Mouse (Mus musculus) myocyte (in vitro differentiated cells): Measurements from ENCODE around the gene Rnf220. TPM values are rescaled to one million over a fixed set of nuclear protein-coding genes. Genes with fewer than 3 reads are reported as not detected.

ENCODE experiments used
- H3K27me3 ChIP-seq: one replicate; pipeline ENCODE4 v1.6.1; 2011; ENCODE audit not compliant: control insufficient read depth, insufficient read depth, insufficient read length
- H3K36me3 ChIP-seq: one replicate; pipeline ENCODE4 v1.6.1; 2011; ENCODE audit not compliant: control insufficient read depth, insufficient read depth
- H3K4me2 ChIP-seq: one replicate; pipeline ENCODE4 v1.6.1; 2011; ENCODE audit warnings: low read depth, control low read depth
- H3K4me3 ChIP-seq: one replicate; pipeline ENCODE4 v1.5.1; 2011; ENCODE audit warnings: mild to moderate bottlenecking, control low read depth, moderate library complexity
- H3K79me2 ChIP-seq: one replicate; pipeline ENCODE4 v1.6.1; 2011; ENCODE audit not compliant: control insufficient read depth, insufficient read depth
- H3ac ChIP-seq: one replicate; pipeline ENCODE4 v1.6.1; 2011; ENCODE audit not compliant: control insufficient read depth, insufficient read length
- CEBPB ChIP-seq: IDR thresholded peaks from 2 replicates; pipeline ENCODE4 v1.6.1; 2011; ENCODE audit warnings: mild to moderate bottlenecking, moderate library complexity; ENCODE audit not compliant: poor library complexity, insufficient read depth, severe bottlenecking
- E2F4 ChIP-seq: IDR thresholded peaks from one replicate; pipeline ENCODE4 v1.6.1; 2011; ENCODE audit warnings: mild to moderate bottlenecking, control low read depth, moderate library complexity; ENCODE audit not compliant: insufficient read depth
- MAX ChIP-seq: IDR thresholded peaks from one replicate; pipeline ENCODE4 v1.6.1; 2011; ENCODE audit warnings: low read depth, mild to moderate bottlenecking, control low read depth
- MYOD1 ChIP-seq, 3 experiments: IDR thresholded peaks; one replicate each; pipeline ENCODE4 v1.6.1; 2011; ENCODE audit warnings: control low read depth in 2 of 3, low read depth in 2 of 3, mild to moderate bottlenecking in 2 of 3, moderate library complexity in 1 of 3; ENCODE audit not compliant: insufficient read length in 2 of 3, control insufficient read depth in 1 of 3
- MYOG ChIP-seq, 3 experiments: IDR thresholded peaks; one replicate each; pipeline ENCODE4 v1.6.1; 2011; ENCODE audit warnings: control low read depth in 2 of 3, low read depth in 2 of 3, mild to moderate bottlenecking in 2 of 3; ENCODE audit not compliant: insufficient read length in 2 of 3, control insufficient read depth in 1 of 3, insufficient read depth in 1 of 3
- POLR2A ChIP-seq: IDR thresholded peaks from one replicate; pipeline ENCODE4 v1.6.1; 2011; ENCODE audit warnings: low read depth, mild to moderate bottlenecking, control low read depth, moderate library complexity; ENCODE audit not compliant: insufficient read length
- POLR2AphosphoS2 ChIP-seq: IDR thresholded peaks from one replicate; pipeline ENCODE4 v1.6.1; 2011; ENCODE audit warnings: low read depth, control low read depth; ENCODE audit not compliant: insufficient read length
- REST ChIP-seq: IDR thresholded peaks from one replicate; pipeline ENCODE4 v1.6.1; 2011; ENCODE audit warnings: mild to moderate bottlenecking, control low read depth, moderate library complexity; ENCODE audit not compliant: insufficient read depth, insufficient read length
- SRF ChIP-seq: IDR thresholded peaks from one replicate; pipeline ENCODE4 v1.6.1; 2011; ENCODE audit warnings: low read depth; ENCODE audit not compliant: control insufficient read depth, insufficient read length
- TCF12 ChIP-seq: IDR thresholded peaks from one replicate; pipeline ENCODE4 v1.6.1; 2011; ENCODE audit warnings: mild to moderate bottlenecking, control low read depth; ENCODE audit not compliant: poor library complexity, insufficient read depth, severe bottlenecking
- TCF3 ChIP-seq: IDR thresholded peaks from one replicate; pipeline ENCODE4 v1.6.1; 2011; ENCODE audit warnings: low read depth, control low read depth; ENCODE audit not compliant: insufficient read length
- USF1 ChIP-seq: IDR thresholded peaks from one replicate; pipeline ENCODE4 v1.6.1; 2011; ENCODE audit warnings: low read depth, mild to moderate bottlenecking, control low read depth, moderate library complexity
- polyA plus RNA-seq: library from polyadenylated mRNA; unstranded; fragments of >200 nt; fragmentation: generic; extraction: Trizol; gene quantifications from one replicate; pipeline ENCODE4 v1.2.1, GENCODE M21; 2012; ENCODE audit warnings: missing spikeins

Rnf220 gene
- polyA plus RNA-seq, 1 experiment = 60.4 TPM

DNA sequence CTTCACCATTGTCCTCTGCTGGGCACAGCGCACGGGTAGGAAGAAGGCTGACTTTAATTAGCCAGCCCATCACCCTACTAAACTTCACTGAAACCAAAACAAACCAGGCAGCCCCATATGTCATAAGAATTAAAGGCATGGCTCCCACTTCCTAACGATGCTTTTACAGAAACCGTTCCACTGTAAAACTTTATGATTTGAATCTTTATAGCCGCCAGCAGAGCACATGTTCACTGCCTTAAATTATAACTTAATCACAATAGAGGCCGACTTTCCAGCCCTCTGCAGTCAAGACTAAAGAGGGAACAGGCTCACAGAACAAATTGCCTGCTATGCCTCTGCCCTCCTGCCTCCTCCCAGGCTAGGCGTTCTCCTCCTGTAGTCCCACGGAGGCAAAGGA is 62.5 kb downstream of the Rnf220 start:
- no peak overlapping the region for H3ac ChIP-seq
- no peak overlapping the region for H3K4me2 ChIP-seq
- H3K4me3 ChIP-seq = no peak overlapping the region
- no peaks in the 10 kb centered on the region for H3K79me2 ChIP-seq
- no peaks in the 10 kb centered on the region for H3K36me3 ChIP-seq
- TF ChIP-seq MYOD1 (IDR thresholded peaks at IDR 0.05; ENCODE audit: control insufficient read depth in 1 of 3, insufficient read length in 2 of 3, low read depth in 2 of 3) = no peak
- no peak for TF ChIP-seq SRF
- no peak for TF ChIP-seq USF1
- TF ChIP-seq POLR2A = no peak
- peaks cover 57% of the 10 kb centered on the region for H3K27me3 ChIP-seq

DNA sequence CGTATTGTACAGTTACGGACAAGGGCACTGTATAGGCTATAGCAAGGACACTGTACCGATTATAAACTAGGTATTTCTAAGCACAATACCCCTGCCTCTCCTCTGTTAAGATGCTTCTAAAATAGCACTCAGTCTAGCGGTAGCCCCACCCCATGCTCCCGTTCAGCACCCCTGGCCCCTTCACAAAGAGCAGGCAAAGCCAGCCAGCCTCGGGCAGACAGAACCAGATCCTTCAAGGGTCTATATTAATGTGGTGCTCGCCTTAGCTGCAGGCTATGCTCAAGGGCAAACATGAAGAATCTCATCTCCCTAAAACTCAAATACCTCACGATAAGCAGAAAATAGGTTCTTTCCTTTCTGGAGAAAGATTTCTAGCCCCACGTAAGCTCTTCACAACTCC is 67.2 kb downstream of the Rnf220 start:
- Histone ChIP-seq H3K36me3 (no peaks in the 10 kb centered on the region), H3K27me3 (peaks cover 21% of the 10 kb centered on the region), H3ac (no peak overlapping the region), H3K79me2 (no peaks in the 10 kb centered on the region), H3K4me2 (no peak overlapping the region), H3K4me3 (no peak overlapping the region)
- TF ChIP-seq SRF (no peak), REST (no peak), E2F4 (no peak), MAX (no peak)

DNA sequence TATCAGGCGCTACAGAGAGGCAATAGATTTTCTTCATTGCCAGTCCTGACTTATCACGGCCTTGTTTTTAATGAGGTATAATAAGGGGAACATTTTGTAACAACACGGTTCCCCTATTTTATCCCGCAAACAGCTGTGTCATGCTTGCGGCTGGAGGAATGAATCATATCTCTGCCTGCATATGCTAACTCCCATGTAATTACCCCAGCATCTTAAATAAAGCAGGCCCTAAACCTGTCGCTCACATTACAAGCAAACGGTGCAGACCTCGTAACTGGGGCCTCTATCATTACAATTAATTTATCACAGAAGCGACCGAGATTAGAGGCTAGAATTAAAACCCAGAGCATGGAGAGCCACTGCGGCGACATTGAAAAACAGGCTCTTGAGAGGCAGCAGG is 69.3 kb downstream of the Rnf220 start:
- Histone ChIP-seq H3ac (no peak overlapping the region), H3K36me3 (no peaks in the 10 kb centered on the region), H3K4me3 (no peak overlapping the region), H3K4me2 (peak overlapping the region; percentile 69), H3K27me3 (peaks cover 5% of the 10 kb centered on the region), H3K79me2 (no peaks in the 10 kb centered on the region)
- TF ChIP-seq CEBPB = peak; percentile 26; the same call in 1 of the 2 replicates
- no peak for TF ChIP-seq TCF12
- TF ChIP-seq E2F4 = no peak
- TF ChIP-seq MYOD1 (IDR thresholded peaks at IDR 0.05; ENCODE audit: control insufficient read depth in 1 of 3, insufficient read length in 2 of 3, low read depth in 2 of 3) = peak in 2 of 3 experiments; percentile 45 to 47

DNA sequence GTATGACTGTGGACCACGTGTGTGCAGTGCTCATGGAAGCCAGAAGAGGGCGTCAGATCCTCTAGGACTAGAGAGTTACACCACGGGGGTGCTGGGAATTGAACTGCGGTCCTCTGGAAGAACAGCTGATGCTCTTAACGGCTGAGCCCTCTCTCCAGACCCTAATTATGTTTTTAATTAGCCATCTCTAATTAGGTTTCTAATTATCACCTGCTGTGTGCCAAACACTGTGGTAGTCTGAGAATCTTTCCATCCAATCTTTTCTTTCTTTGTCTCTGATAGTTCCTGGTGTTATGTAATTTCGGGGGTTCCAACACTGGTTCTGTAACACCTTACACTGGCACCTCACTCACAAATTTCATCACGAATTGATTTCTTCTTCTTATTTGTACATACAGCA is 75.8 kb downstream of the Rnf220 start:
- Histone ChIP-seq H3K36me3 (no peaks in the 10 kb centered on the region), H3K4me3 (no peak overlapping the region), H3K27me3 (peaks cover under 1% of the 10 kb centered on the region), H3K4me2 (no peak overlapping the region), H3K79me2 (no peaks in the 10 kb centered on the region), H3ac (no peak overlapping the region)
- TF ChIP-seq CEBPB = no peak
- no peak for TF ChIP-seq POLR2A
- TF ChIP-seq REST = no peak
- TF ChIP-seq MYOD1 (IDR thresholded peaks at IDR 0.05; ENCODE audit: control insufficient read depth in 1 of 3, insufficient read length in 2 of 3, low read depth in 2 of 3) = no peak
- no peak for TF ChIP-seq USF1
- no peak for TF ChIP-seq MAX
- no peak for TF ChIP-seq TCF3
- TF ChIP-seq MYOG (IDR thresholded peaks at IDR 0.05; ENCODE audit: control insufficient read depth in 1 of 3, insufficient read depth in 1 of 3, insufficient read length in 2 of 3, low read depth in 2 of 3) = no peak
- TF ChIP-seq SRF = no peak
- TF ChIP-seq TCF12 = no peak
- no peak for TF ChIP-seq E2F4

DNA sequence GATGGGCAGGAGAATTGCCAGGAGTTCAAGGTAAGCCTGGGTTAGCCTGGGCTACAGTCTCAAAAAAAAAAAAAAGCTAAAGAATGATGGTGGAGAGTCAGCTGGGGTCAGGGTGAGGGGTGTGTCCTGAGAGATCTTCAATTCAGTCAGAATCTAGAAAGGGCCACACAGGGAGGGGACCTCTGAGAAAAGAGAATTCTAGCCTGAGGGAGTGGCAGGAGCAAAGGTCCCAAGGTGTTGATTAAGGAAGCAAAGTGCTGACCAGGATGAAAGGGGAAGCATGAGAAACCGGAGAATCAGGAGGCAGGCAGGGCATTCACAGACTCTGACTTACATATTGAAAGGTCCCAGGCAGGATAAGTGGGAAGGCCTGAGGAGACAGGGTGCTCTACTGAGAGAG is 80.0 kb downstream of the Rnf220 start:
- Histone ChIP-seq H3K4me3 (no peak overlapping the region), H3K79me2 (no peaks in the 10 kb centered on the region), H3ac (no peak overlapping the region), H3K4me2 (no peak overlapping the region), H3K27me3 (peaks cover 14% of the 10 kb centered on the region), H3K36me3 (no peaks in the 10 kb centered on the region)
- TF ChIP-seq MYOD1 (IDR thresholded peaks at IDR 0.05; ENCODE audit: control insufficient read depth in 1 of 3, insufficient read length in 2 of 3, low read depth in 2 of 3) (no peak), MYOG (IDR thresholded peaks at IDR 0.05; ENCODE audit: control insufficient read depth in 1 of 3, insufficient read depth in 1 of 3, insufficient read length in 2 of 3, low read depth in 2 of 3) (no peak), CEBPB (no peak), TCF12 (no peak), MAX (no peak), SRF (no peak), TCF3 (no peak), POLR2AphosphoS2 (no peak), E2F4 (no peak), USF1 (no peak), REST (no peak), POLR2A (no peak)

DNA sequence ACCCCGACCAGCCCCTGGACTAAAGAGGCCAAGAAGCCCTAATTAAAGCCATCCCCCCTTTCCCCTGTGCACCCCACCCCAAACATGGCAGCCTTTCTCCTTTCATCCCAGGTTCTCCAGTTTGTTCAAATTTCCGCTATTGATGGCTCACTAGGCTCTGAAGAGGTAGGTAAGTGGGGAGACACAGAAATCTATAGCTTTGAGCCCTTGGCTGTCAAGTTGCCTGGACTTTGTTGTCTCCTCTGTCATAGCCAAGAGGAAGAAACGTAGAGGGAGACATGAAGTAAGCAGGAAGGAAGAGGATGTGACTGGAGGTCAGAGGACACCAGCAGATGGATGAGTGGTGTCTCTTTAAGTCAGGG is 86.8 kb downstream of the Rnf220 start:
- no peaks in the 10 kb centered on the region for H3K36me3 ChIP-seq
- no peak overlapping the region for H3K4me2 ChIP-seq
- TF ChIP-seq CEBPB (no peak), MAX (no peak), TCF3 (no peak), E2F4 (no peak), POLR2AphosphoS2 (no peak), POLR2A (no peak), USF1 (no peak), MYOG (IDR thresholded peaks at IDR 0.05; ENCODE audit: control insufficient read depth in 1 of 3, insufficient read depth in 1 of 3, insufficient read length in 2 of 3, low read depth in 2 of 3) (no peak), SRF (no peak), REST (no peak), MYOD1 (IDR thresholded peaks at IDR 0.05; ENCODE audit: control insufficient read depth in 1 of 3, insufficient read length in 2 of 3, low read depth in 2 of 3) (no peak), TCF12 (no peak)
- no peak overlapping the region for H3ac ChIP-seq
- H3K79me2 ChIP-seq = no peaks in the 10 kb centered on the region
- H3K4me3 ChIP-seq = no peak overlapping the region
- peaks cover 46% of the 10 kb centered on the region for H3K27me3 ChIP-seq
